Mouse (Mus musculus) lung, postnatal 36 days (tissue): ENCODE results near the gene Abca8a.
"Not testable (repeated sequence)": the region's sequence is repeated elsewhere in the genome, so short reads cannot be mapped to it uniquely, and the experiment has no call there.

Experiments
- DNase-seq: peaks from one replicate; pipeline ENCODE4 v3.0.0; 2022; ENCODE audit warnings: mixed read lengths

Abca8a gene

GRCm38 (mm10) chr11:109987460-109988072 is 108.2 kb downstream of the Abca8a start:
- DNase-seq: not testable (repeated sequence)

GRCm38 (mm10) chr11:109981872-109982271 is 113.9 kb downstream of the Abca8a start:
- no peak for DNase-seq
